Mouse (Mus musculus) C2C12 (cell line): Measurements from ENCODE around the gene Prpf38b.

Experiments
- CEBPB ChIP-seq: IDR thresholded peaks from one replicate; pipeline ENCODE4 v1.6.1; 2011; ENCODE audit warnings: low read depth, mild to moderate bottlenecking, control low read depth, moderate library complexity
- CTCF ChIP-seq: IDR thresholded peaks from one replicate; pipeline ENCODE4 v1.5.1; 2011; ENCODE audit not compliant: control insufficient read depth, insufficient read depth, insufficient read length
- FOSL1 ChIP-seq: IDR thresholded peaks from one replicate; pipeline ENCODE4 v1.8.0; 2011; ENCODE audit warnings: mild to moderate bottlenecking, low read length; ENCODE audit not compliant: poor library complexity, insufficient read depth, severe bottlenecking
- MAX ChIP-seq: IDR thresholded peaks from one replicate; pipeline ENCODE4 v1.6.1; 2011; ENCODE audit warnings: mild to moderate bottlenecking, control low read depth
- MYOD1 ChIP-seq: IDR thresholded peaks from one replicate; pipeline ENCODE4 v1.6.1; 2011; ENCODE audit warnings: low read depth; ENCODE audit not compliant: control insufficient read depth, insufficient read length
- MYOG ChIP-seq: IDR thresholded peaks from one replicate; pipeline ENCODE4 v1.6.1; 2011; ENCODE audit not compliant: control insufficient read depth, insufficient read length; ENCODE audit errors: extremely low read depth
- USF1 ChIP-seq: IDR thresholded peaks from one replicate; pipeline ENCODE4 v1.6.1; 2011; ENCODE audit warnings: low read depth, mild to moderate bottlenecking, control low read depth, moderate library complexity

DNA sequence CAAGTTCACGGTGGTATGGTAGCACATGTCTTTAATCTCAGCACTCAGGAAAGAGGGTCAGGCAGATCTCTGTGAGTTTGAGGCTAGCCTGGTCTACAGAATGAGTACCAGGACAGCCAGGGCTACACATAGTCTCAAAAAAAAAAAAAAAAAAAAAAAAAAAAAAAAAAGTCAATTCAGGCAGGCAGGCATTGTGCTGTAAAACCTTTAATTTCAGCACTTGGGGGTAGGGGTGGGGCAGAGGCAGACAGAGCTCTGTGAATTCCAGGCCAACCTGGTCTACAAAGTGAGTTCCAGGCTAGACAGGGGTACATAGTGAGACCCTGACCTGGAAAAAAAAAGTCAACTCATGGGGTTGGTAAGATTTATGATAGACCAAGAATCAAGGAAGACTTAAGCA, 53.8 kb downstream of the Prpf38b start:
- TF ChIP-seq CTCF, result no peak
- TF ChIP-seq MAX, result no peak
- no peak for TF ChIP-seq USF1
- no peak for TF ChIP-seq MYOG
- TF ChIP-seq MYOD1, result no peak
- TF ChIP-seq CEBPB, result no peak
- no peak for TF ChIP-seq FOSL1
